Mouse (Mus musculus) heart, adult 2 months (tissue): ENCODE measurements around the gene Apold1.

Source experiments
- CTCF ChIP-seq: fragments of 200-600 bp; IDR thresholded peaks from 2 replicates; pipeline ENCODE4 v1.8.1; 2022; ENCODE audit warnings: antibody characterized with exemption, mild to moderate bottlenecking, moderate library complexity
- EP300 ChIP-seq: fragments of 200-500 bp; IDR thresholded peaks from 2 replicates; pipeline ENCODE4 v1.6.1; 2011; ENCODE audit warnings: low read depth, low read length, control low read depth; ENCODE audit not compliant: insufficient read depth
- POLR2A ChIP-seq: fragments of 200-500 bp; IDR thresholded peaks from 2 replicates; pipeline ENCODE4 v1.6.1; 2011; ENCODE audit warnings: mild to moderate bottlenecking, low read depth, low read length, control low read depth; ENCODE audit not compliant: insufficient read depth

DNA sequence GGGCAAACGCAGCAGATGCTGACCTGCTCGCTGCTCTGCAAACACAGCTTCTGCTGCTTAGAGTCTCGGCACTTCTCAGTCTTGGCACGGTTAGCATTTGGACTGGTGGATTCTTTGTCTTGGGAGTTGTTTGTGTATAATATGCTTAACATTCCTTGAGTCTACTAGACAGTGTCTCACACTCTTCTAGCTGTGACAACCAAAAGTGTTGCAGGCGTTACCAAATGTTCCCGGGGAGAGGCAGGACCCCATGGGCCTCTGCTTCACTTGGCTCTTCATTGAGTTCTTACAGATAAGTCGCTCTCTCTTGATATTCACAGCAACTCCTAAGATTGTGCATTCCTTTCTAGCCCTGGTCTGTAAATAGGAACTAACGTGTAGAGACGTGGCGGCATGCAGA is 38.0 kb downstream of the Apold1 start:
- TF ChIP-seq CTCF (no peak), POLR2A (no peak), EP300 (no peak)
